Mouse (Mus musculus): Measurements from ENCODE around the gene Rab3gap1.

Rab3gap1 gene

GRCm38 (mm10) chr1:127868300-127869261 lies at the start of gene Rab3gap1:
Rab3gap1 (plus strand) TSS chr1:127868773.
- peak; percentile 87 to 93 for DNase-seq (ENCODE audit: low spot score in 2 of 2)

GRCm38 (mm10) chr1:127827325-127827724 lies 41.2 kb upstream of the Rab3gap1 start:
- DNase-seq (ENCODE audit: low spot score in 2 of 2), result peak in 1 of 2 experiments; percentile 68

DNA sequence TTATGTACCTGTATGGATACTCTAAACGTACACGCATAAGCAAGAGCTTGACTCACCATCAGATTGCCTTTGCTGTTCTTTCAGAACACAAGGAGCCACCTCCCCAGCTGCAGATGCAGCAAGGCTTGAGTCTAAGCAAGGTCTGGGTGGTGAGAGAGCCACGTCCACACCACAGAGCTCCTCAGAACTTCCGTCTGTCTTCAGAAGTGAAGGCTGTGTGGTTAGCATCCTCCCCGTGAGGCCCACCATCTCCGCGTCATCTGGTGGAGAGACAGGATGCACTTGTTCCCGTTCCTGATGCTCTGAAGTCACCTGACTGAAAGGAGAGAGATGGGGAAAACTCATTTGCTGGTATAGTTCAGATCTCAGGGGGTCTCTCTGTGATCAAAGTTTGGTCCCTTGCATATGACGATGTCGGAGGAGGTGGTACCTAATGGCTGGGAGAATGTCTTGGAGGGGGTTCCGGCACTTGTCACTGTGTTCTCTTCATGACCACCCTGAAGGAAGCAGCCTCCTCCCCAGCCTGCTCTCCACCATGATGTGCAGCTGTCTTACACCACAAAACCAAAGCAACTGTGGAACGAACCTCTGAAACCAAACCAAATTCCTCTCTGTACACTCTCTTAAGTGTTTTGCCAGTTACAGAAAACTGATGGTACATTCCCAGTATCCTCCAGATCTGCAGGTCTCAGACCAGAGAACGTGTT lies 38.2 kb upstream of the Rab3gap1 start:
- peak; percentile 63 to 72 for DNase-seq (ENCODE audit: low spot score in 2 of 2)

GRCm38 (mm10) chr1:127833714-127834113 lies 34.9 kb upstream of the Rab3gap1 start:
- no peak for DNase-seq (ENCODE audit: low spot score in 2 of 2)

DNA sequence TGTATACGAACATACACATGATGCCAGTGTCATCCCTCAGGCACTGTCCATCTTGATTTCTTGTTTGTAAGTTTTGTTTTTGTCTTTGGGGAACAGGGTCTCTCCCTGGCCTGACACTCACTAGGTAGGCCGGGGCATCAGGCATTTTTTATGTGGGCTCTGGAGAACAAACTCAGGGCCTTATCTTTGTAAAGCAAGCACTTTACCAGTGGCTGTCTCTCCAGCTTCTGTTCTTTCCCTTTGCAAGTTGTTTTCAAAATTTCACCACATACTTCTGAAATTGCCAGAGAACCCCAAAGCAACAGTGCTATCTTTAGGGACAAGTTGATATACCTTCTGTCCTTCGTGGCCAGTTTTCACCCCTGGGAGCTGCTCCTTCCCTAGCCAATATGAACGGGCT lies 34.4 kb upstream of the Rab3gap1 start:
- DNase-seq (ENCODE audit: low spot score in 2 of 2), result no peak

DNA sequence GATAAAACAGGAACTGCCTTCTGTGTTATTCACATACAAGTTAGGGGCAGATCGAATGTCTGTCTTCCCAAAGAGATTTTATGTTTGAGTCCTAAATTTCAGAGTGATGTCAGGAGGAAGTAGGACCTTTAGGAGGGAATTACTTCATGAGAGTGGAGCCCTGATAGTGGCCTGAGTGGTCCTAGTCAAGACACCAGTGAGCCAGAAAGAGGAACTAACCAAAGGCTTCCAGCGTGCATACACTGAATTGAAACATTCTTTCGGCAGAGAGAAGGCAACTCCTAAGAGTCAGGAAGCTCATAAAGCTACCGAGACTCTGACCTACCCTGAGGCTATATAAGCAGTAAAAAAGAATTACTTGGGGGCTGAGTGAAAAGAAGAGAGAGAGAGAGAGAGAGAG lies 32.0 kb upstream of the Rab3gap1 start:
- DNase-seq (ENCODE audit: low spot score in 2 of 2), result no peak

GRCm38 (mm10) chr1:127838602-127839001 lies 30.0 kb upstream of the Rab3gap1 start:
- no peak for DNase-seq (ENCODE audit: low spot score in 2 of 2)

DNA sequence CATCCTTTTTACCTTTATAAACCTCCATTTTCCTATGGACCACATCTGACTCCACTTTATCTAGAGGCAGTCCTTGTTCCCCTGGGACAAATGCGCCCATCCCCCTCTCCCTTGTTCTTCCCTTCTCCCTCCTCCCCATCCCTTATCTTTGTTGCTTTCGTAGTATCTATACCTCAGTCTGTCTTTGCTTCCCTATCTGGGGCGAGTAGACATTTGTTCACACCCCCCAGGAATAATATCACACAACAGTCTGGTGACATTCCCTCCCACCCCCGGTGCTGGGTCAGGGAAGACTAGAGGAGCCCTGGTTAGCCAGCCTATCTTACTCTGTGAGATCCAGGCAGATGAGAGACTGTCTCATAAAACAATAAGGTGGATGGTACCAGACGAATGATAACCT lies 23.1 kb upstream of the Rab3gap1 start:
- DNase-seq (ENCODE audit: low spot score in 2 of 2), result no peak

DNA sequence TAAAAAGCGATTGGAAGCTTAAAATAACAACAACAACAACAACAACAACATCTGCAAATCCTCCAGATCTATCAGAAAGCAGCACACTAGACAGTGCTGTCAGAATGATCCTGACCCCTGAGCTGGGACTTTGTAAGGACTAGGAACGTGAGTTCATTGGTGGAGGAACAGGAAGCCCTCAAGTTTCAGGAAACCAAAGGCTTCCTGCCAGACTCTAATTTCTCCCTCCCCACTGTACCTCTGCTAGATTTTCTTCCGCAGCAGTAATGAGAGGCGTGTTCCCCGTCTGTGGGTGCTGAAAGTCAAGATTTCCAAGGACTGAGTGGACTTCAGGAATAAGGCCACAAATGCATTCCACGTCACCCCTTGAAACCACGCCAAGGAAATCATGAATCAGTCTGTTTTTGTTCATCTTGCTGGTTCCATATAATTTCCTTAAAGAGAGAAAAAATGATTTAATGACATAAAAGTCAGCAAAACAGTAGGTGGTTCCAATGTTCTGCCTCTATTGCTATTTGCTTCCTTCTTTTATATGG lies 18.4 kb upstream of the Rab3gap1 start:
- DNase-seq (ENCODE audit: low spot score in 2 of 2), result peak in 1 of 2 experiments; percentile 6

DNA sequence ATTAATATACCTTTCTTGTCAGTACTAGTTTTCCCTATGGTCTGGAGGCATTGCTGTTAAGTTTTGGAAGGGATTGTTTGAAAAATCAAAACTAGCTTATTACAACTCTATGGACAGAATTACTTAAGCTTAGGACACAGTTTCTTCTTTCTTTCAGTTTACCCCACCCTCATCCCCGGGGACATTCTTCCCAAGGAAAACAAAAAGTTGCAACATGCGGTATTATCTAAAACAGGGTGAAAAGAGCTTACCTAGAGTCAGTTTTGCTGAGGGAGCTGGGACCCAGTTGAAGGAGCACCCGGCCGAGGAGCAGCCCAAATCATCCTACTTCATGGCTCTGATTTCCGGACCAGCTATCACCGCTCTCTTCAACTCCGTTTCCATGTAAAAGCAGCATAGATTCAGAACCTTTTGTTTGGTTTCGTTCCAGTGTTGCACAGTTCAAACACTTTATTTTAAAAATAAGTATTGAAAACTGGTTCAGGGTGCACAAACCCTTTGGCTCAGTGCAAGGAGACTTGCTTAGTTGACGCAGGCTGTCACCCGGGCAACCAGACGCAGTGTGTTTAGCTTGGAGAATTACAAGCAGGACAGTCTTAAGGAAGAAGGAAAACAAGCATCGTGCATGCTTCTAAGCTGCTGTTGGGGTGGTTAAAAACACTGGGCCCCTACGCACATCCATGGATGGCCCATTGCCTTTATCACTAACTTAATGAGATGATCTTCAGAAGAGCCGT lies 13.9 kb upstream of the Rab3gap1 start, which contains the start of gene Map3k19:
TSS of gene Map3k19 (minus strand) at position 546 of the 737 bp plus-strand sequence.
- no peak for DNase-seq (ENCODE audit: low spot score in 2 of 2)

GRCm38 (mm10) chr1:127858945-127859648 lies 9.5 kb upstream of the Rab3gap1 start:
- DNase-seq (ENCODE audit: low spot score in 2 of 2), result no peak

DNA sequence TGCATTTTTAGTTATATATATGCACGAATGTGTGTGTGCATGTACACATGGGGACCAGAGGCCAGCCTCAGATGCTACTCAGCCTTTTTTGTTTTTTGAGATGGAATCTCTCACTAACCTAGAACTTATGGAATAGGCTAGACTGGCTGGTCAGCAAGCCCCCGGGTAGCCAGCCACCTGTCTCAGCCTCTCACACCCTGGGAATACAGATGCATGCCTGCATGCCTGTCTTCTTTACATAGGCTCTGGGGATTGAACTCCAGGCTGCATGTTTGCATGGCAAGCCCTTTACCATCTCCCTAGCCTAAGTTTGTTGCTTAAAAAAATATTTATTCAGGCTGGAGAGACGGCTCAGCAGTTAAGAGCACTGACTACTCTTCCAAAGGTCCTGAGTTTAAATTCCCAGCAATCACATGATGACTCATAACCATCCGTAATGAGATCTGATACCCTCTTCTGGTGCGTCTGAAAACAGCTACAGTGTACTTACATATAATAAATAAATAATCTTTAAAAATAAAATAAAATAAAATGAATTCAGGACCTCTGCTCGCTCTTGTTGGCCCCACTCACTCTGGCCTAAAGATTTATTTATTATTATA lies 8.7 kb upstream of the Rab3gap1 start:
- no peak for DNase-seq (ENCODE audit: low spot score in 2 of 2)

DNA sequence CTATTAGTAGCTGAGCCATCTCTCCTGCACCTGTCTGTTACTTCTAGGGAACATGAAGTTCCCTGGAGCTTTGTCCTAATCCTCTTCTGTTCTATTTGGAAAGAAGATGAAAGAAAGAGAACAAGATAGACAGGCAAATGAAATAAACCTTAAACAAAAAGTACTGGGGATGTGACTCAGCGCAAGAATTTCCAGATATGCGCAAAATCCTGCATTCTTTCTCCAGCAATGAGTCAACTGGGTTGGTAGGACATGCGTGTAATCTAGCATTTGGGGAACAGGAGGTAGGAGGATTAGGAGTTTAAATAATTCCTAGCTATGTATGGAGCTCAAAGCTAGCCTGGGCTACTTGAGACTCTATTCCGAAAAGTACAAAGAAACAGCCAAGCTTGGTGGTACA lies 8.1 kb upstream of the Rab3gap1 start:
- no peak for DNase-seq (ENCODE audit: low spot score in 2 of 2)

GRCm38 (mm10) chr1:127861900-127862299 lies 6.7 kb upstream of the Rab3gap1 start:
- DNase-seq (ENCODE audit: low spot score in 2 of 2), result no peak

GRCm38 (mm10) chr1:127863806-127864205 lies 4.8 kb upstream of the Rab3gap1 start:
- no peak for DNase-seq (ENCODE audit: low spot score in 2 of 2)

GRCm38 (mm10) chr1:127869276-127869675 lies 703 bp downstream of the Rab3gap1 start:
- no peak for DNase-seq (ENCODE audit: low spot score in 2 of 2)

- DNase-seq (ENCODE audit: low spot score in 2 of 2), result no peak
Measured at GRCm38 (mm10) chr1:127899401-127899800, 30.8 kb downstream of the Rab3gap1 start.

DNA sequence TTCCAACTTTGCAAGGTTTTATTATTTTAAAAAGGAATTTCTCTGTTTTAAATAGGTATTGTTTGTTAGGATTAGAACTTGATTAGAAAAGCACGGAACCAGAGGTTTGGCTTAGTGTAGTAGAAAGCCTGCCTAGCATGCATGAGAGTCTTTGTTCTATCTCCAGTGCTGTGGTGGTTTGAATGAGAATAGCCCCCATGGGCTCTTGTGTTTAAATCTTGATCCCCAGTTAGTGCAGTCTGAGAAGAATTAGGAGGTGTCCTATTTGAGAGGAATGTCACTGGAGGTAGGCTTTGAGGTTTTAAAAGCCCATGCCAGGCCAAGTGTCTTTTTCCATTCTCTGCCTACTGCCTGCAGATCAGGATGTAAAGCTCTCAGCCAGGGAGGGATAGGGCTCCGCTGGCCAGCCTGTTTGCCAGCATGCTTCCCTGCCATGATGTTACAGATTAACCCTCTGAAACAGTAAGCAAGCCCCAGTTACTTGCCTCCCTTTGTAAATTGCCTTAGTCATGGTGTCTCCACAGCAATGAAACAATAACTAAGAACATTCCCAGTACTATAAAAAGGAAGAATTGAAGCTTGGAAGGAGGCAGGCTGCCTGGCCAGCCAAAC lies 36.3 kb downstream of the Rab3gap1 start:
- no peak for DNase-seq (ENCODE audit: low spot score in 2 of 2)

- no peak for DNase-seq (ENCODE audit: low spot score in 2 of 2)
Measured at GRCm38 (mm10) chr1:127913116-127913515, 44.5 kb downstream of the Rab3gap1 start.

DNA sequence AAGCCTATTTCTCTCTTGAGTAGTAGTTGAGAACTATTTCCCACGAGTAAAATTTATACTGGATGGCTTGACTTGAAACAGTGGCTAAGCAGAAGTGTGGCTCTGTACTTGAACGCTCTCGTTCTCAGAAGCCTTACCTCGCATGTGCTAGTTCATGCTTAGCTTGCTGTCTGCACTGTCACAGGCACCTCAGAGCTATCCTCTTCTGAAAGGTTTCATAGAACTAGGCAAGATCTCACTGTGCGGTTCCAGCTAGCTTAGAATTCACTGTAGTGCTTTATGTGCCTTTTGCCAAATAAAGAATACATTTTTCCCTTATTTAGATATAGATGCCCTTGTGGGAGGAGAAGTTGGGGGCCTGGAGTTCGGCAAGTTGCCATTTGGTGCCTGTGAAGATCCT lies 46.7 kb downstream of the Rab3gap1 start:
- DNase-seq (ENCODE audit: low spot score in 2 of 2), result no peak
